Mouse (Mus musculus) midbrain, embryonic 11.5 days (tissue): ENCODE data around the gene Ell2. TPM values are rescaled to one million over a fixed set of nuclear protein-coding genes. Genes with fewer than 3 reads are reported as not detected.

Source experiments
- ATAC-seq: fragments of 200-750 bp; cut with Nextera tagmentation; 2 replicates; pipeline ENCODE4 v1.8.0; 2017; ENCODE audit warnings: moderate TSS enrichment, moderate library complexity; ENCODE audit not compliant: low FRiP score
- DNase-seq: peaks from one replicate; pipeline ENCODE4 v3.0.0; 2015; ENCODE audit warnings: low spot score; ENCODE audit errors: missing footprints
- H3K27ac ChIP-seq: fragments of 300-500 bp; sonication (generic); 2 replicates; pipeline ENCODE4 v1.5.1; 2014; ENCODE audit warnings: low read depth, low read length
- H3K27me3 ChIP-seq: fragments of 300-500 bp; sonication (generic); 2 replicates; pipeline ENCODE4 v1.6.1; 2014; ENCODE audit warnings: mild to moderate bottlenecking, low read length, moderate library complexity, mixed read lengths; ENCODE audit not compliant: control insufficient read depth, insufficient read depth
- H3K36me3 ChIP-seq: fragments of 300-500 bp; sonication (generic); 2 replicates; pipeline ENCODE4 v1.6.1; 2014; ENCODE audit warnings: mild to moderate bottlenecking, low read length, moderate library complexity, mixed read lengths; ENCODE audit not compliant: control insufficient read depth, insufficient read depth
- H3K4me1 ChIP-seq: fragments of 300-500 bp; sonication (generic); 2 replicates; pipeline ENCODE4 v1.6.1; 2014; ENCODE audit warnings: low read length; ENCODE audit not compliant: control insufficient read depth, insufficient read depth
- H3K4me2 ChIP-seq: fragments of 300-500 bp; sonication (generic); 2 replicates; pipeline ENCODE4 v1.6.1; 2014; ENCODE audit warnings: mild to moderate bottlenecking, moderate library complexity
- H3K4me3 ChIP-seq: fragments of 300-500 bp; sonication (generic); 2 replicates; pipeline ENCODE4 v1.5.1; 2014; ENCODE audit warnings: low read depth, low read length
- H3K9ac ChIP-seq: fragments of 300-500 bp; sonication (generic); 2 replicates; pipeline ENCODE4 v1.6.1; 2014; ENCODE audit warnings: low read length
- H3K9me3 ChIP-seq: fragments of 300-500 bp; sonication (generic); 2 replicates; pipeline ENCODE4 v1.6.1; 2016; ENCODE audit warnings: low read length; ENCODE audit not compliant: control insufficient read depth
- WGBS: fragments of 180-500 bp; shearing (Covaris S2); extraction: QIAGEN DNeasy Blood & Tissue Kit; methylation state at CpG from one replicate; pipeline ENCODE4 v1.1.7; 2014; 5-methylcytosine and 5-hydroxymethylcytosine counted together
- polyA plus RNA-seq: library from polyadenylated mRNA; unstranded; fragments of >200 nt; fragmentation: Nextera tagmentation; extraction: Ambion mirVana; gene quantifications from 2 replicates; pipeline ENCODE4 v1.2.1, GENCODE M21; 2014

Gene Ell2
- polyA plus RNA-seq, 1 experiment from 2014 or later = 5.1 TPM

DNA sequence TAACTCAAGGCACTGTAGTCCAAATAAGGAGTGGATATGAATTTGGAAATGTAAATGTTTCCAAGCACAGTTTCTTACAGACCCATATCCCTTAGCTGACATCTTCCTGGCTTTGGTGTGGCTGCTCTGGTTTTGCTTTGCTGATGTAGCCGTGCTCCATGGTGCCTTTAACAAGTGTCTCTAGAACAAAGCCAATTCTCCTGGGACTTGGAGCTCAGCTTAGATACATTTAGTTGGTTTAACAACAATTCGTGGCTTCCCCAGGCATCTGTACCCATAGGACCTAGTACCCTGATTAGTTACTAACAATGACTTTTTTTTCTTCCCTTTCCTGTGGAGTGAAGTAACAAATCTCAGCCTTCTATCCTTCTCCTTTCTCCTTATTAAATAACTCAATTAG, 44.2 kb downstream of the Ell2 start:
- Histone ChIP-seq H3K4me2 (no peak overlapping the region), H3K36me3 (no peaks in the 10 kb centered on the region; the same call in 1 of the 2 replicates), H3K4me1 (no peaks in the 10 kb centered on the region), H3K4me3 (no peak overlapping the region), H3K27me3 (no peaks in the 10 kb centered on the region), H3K9me3 (no peaks in the 10 kb centered on the region), H3K27ac (no peak overlapping the region), H3K9ac (no peak overlapping the region)
- DNase-seq = no peak
- ATAC-seq = no peak
- WGBS = 62% methylated on average over 2 of the region's 2 CpGs

GRCm38 (mm10) chr13:75752216-75752938, 45.8 kb downstream of the Ell2 start:
- Histone ChIP-seq H3K4me2 (no peak overlapping the region), H3K4me1 (no peaks in the 10 kb centered on the region), H3K27me3 (no peaks in the 10 kb centered on the region), H3K9ac (no peak overlapping the region), H3K9me3 (no peaks in the 10 kb centered on the region), H3K36me3 (no peaks in the 10 kb centered on the region; the same call in 1 of the 2 replicates), H3K4me3 (no peak overlapping the region), H3K27ac (no peak overlapping the region)
- 90% methylated on average over 5 of the region's 5 CpGs for WGBS
- ATAC-seq = no peak
- DNase-seq = no peak

GRCm38 (mm10) chr13:75754398-75754797, 47.8 kb downstream of the Ell2 start:
- Histone ChIP-seq H3K4me1 (no peaks in the 10 kb centered on the region), H3K27me3 (no peaks in the 10 kb centered on the region), H3K27ac (no peak overlapping the region), H3K9ac (no peak overlapping the region), H3K4me3 (no peak overlapping the region), H3K4me2 (no peak overlapping the region), H3K9me3 (no peaks in the 10 kb centered on the region), H3K36me3 (no peaks in the 10 kb centered on the region)
- DNase-seq = no peak
- no peak for ATAC-seq
- WGBS = 92% methylated on average over 5 of the region's 5 CpGs

- WGBS = 92% methylated on average over 4 of the region's 4 CpGs
Observed at GRCm38 (mm10) chr13:75760859-75761548, 54.4 kb downstream of the Ell2 start.

DNA sequence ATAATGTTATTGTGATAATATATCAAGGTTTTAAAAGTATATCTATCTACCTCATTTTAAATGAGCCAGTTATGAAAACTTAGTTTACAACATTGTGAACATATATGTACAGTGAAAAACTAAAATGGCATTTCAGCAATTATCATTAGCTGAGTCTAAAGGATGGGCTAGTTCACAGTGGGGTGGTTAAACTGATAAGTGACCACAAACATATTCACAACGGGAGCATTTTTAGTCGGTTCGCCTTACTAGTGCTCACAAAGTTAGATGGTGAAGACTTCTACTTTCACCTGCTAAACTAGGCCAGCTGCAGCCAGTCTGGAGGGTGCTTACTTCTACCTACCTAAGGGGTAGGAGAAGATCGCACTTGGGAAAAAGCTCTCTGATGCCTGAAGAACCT, 56.2 kb downstream of the Ell2 start:
- Histone ChIP-seq H3K27me3 (no peaks in the 10 kb centered on the region), H3K27ac (no peak overlapping the region), H3K4me1 (peaks cover 17% of the 10 kb centered on the region), H3K4me2 (no peak overlapping the region), H3K36me3 (no peaks in the 10 kb centered on the region), H3K9ac (no peak overlapping the region), H3K4me3 (no peak overlapping the region), H3K9me3 (no peaks in the 10 kb centered on the region)
- DNase-seq (no peak), ATAC-seq (no peak)
- WGBS = 87% methylated on average over 4 of the region's 4 CpGs

More at GRCm38 (mm10) chr13:75760859-75761548, 54.4 kb downstream of the Ell2 start:
- H3K36me3 ChIP-seq = no peaks in the 10 kb centered on the region
- H3K9ac ChIP-seq = no peak overlapping the region
- H3K27ac ChIP-seq = no peak overlapping the region
- H3K27me3 ChIP-seq = no peaks in the 10 kb centered on the region
- no peak overlapping the region for H3K4me3 ChIP-seq
- H3K9me3 ChIP-seq = no peaks in the 10 kb centered on the region
- peaks cover 7% of the 10 kb centered on the region for H3K4me1 ChIP-seq
- DNase-seq (no peak), ATAC-seq (no peak)
- H3K4me2 ChIP-seq = no peak overlapping the region

GRCm38 (mm10) chr13:75763280-75763679, 56.7 kb downstream of the Ell2 start:
- Histone ChIP-seq H3K27ac (no peak overlapping the region), H3K4me2 (no peak overlapping the region), H3K27me3 (no peaks in the 10 kb centered on the region), H3K4me3 (no peak overlapping the region), H3K9me3 (no peaks in the 10 kb centered on the region), H3K9ac (no peak overlapping the region), H3K36me3 (no peaks in the 10 kb centered on the region), H3K4me1 (peaks cover 17% of the 10 kb centered on the region)
- ATAC-seq (no peak), DNase-seq (no peak)
- 59% methylated on average over 3 of the region's 3 CpGs for WGBS

DNA sequence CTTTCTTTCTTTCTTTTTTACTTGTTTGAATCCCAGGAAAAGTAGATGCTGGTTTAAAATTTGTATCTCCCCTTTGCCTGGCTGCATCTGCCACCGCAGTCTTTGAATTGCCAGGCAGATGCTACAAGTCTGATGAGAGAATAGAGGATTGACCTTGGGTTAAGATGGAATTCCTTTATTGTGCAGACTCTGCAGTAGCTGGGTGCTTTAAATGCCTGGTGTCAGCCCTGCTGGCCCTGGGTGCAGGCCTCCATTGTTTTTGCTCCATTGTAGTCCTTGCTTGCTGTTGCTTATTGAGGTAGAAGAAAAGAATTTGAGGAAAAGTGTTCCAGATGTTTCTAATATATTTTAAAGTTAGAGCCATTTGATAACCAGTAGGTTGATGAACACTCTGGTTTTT, 59.2 kb downstream of the Ell2 start:
- peaks cover 17% of the 10 kb centered on the region for H3K4me1 ChIP-seq
- no peaks in the 10 kb centered on the region for H3K27me3 ChIP-seq
- no peak overlapping the region for H3K4me3 ChIP-seq
- WGBS = 7% methylated on average over 1 of the region's 1 CpGs
- H3K9ac ChIP-seq = no peak overlapping the region
- peak overlapping the region; percentile 65; the same call in 1 of the 2 replicates for H3K27ac ChIP-seq
- no peaks in the 10 kb centered on the region for H3K36me3 ChIP-seq
- H3K4me2 ChIP-seq = no peak overlapping the region; the same call in 1 of the 2 replicates
- peak; percentile 78 for ATAC-seq
- DNase-seq = peak; percentile 87
- H3K9me3 ChIP-seq = no peaks in the 10 kb centered on the region

DNA sequence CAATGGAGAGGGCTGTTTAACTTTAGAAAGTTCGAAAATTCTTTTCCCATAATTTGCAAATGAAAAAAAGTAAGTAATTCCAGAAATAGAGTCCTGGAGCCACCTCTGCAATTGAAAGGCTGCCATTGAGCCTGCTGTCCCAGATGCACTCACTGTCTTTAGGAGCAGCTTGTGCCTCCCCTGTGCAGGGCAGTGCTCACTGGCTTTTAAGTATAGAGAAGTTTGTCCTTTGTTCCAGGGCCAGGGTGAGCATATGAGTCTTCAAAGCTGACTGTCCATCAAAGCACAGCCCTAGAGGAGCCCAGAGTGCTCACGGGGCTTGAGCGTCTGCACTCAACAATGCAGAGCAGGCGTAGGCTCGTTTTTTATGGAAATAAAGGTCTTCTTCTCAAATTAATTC, 59.7 kb downstream of the Ell2 start:
- no peaks in the 10 kb centered on the region for H3K9me3 ChIP-seq
- H3K27me3 ChIP-seq = no peaks in the 10 kb centered on the region
- peaks cover 17% of the 10 kb centered on the region for H3K4me1 ChIP-seq
- no peak overlapping the region for H3K4me2 ChIP-seq
- peak overlapping the region; percentile 65 for H3K27ac ChIP-seq
- DNase-seq = peak; percentile 88
- peak; percentile 92 for ATAC-seq
- no peak overlapping the region for H3K9ac ChIP-seq
- 6% methylated on average over 5 of the region's 5 CpGs for WGBS
- H3K4me3 ChIP-seq = no peak overlapping the region
- H3K36me3 ChIP-seq = no peaks in the 10 kb centered on the region

DNA sequence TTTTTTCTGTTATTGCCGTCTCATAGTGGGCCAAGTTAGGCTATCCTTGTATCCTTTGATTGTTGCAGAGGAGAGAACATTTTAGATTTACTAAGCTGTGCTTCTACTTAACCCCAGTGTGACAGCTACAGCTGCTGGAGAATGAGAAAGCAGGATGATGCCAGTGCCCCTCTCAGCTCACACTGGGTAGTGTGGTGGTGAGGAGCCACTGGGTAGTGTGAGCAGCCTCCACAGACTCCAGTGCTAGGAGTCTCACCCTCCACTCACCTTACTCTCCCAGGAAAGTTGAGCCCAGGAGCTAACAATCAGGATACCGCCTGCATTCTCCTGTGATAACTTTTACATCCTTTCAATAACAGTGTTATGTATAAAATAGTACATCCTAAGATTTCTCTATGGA, 60.4 kb downstream of the Ell2 start:
- H3K27me3 ChIP-seq = no peaks in the 10 kb centered on the region
- no peaks in the 10 kb centered on the region for H3K9me3 ChIP-seq
- H3K36me3 ChIP-seq = no peaks in the 10 kb centered on the region
- no peak overlapping the region for H3K9ac ChIP-seq
- peaks cover 17% of the 10 kb centered on the region for H3K4me1 ChIP-seq
- ATAC-seq (peak; percentile 63), DNase-seq (no peak)
- H3K4me2 ChIP-seq = no peak overlapping the region
- H3K27ac ChIP-seq = peak overlapping the region; percentile 3; the same call in 1 of the 2 replicates
- WGBS = 53% methylated on average over 2 of the region's 2 CpGs
- no peak overlapping the region for H3K4me3 ChIP-seq
